Mouse (Mus musculus): ENCODE measurements around the gene Eri3.

DNA sequence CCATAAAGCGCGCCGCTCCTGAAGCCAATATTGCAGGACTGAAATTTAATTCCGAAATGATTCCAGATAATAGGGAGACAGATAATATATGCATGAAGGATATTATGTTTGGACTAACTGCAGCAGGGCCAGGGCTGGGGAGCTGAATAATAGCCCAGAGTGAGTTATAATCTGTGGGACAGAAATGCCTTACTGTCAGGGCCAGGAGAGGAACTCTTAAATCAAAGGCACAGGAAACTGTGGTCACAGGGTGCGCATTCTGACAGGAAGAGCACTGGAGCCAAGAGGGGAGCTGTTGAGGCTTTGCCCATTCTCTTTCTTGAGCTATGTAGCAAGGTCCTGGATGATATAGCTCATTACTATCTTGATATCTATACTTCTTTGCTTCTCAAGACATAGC, 74.5 kb downstream of the Eri3 start:
- TF ChIP-seq POLR2A (IDR thresholded peaks at IDR 0.05; ENCODE audit: borderline replicate concordance, insufficient read depth, low read length), result no peak
- TF ChIP-seq CTCF (IDR thresholded peaks at IDR 0.05; ENCODE audit: borderline replicate concordance, insufficient read depth, low read depth, low read length), result no peak

All from cerebellum, adult 2 months (tissue).